Mouse (Mus musculus) stomach, embryonic 14.5 days (tissue): ENCODE results near the gene Kcnk12. TPM values are rescaled to one million over a fixed set of nuclear protein-coding genes. Genes with fewer than 3 reads are reported as not detected.

Experiments used
- ATAC-seq: fragments of 200-750 bp; cut with Nextera tagmentation; 2 replicates; pipeline ENCODE4 v1.8.0; 2017; ENCODE audit warnings: low read depth, moderate TSS enrichment; ENCODE audit not compliant: insufficient number of reproducible peaks, insufficient read depth, low FRiP score
- H3K27ac ChIP-seq: fragments of 300-500 bp; sonication (generic); 2 replicates; pipeline ENCODE4 v1.5.1; 2014; ENCODE audit warnings: mild to moderate bottlenecking, low read length, moderate library complexity, mixed read lengths
- H3K27me3 ChIP-seq: fragments of 300-500 bp; sonication (generic); 2 replicates; pipeline ENCODE4 v1.6.1; 2014; ENCODE audit warnings: low read length, control low read depth, mixed read lengths; ENCODE audit not compliant: control insufficient read depth, insufficient read depth
- H3K36me3 ChIP-seq: fragments of 300-500 bp; sonication (generic); 2 replicates; pipeline ENCODE4 v1.6.1; 2014; ENCODE audit warnings: mild to moderate bottlenecking, control low read depth, low read length, moderate library complexity, mixed read lengths; ENCODE audit not compliant: control insufficient read depth, insufficient read depth
- H3K4me1 ChIP-seq: fragments of 300-500 bp; sonication (generic); 2 replicates; pipeline ENCODE4 v1.6.1; 2014; ENCODE audit warnings: low read length, control low read depth, mixed read lengths; ENCODE audit not compliant: control insufficient read depth, insufficient read depth
- H3K4me2 ChIP-seq: fragments of 300-500 bp; sonication (generic); replicated peaks from 2 replicates; pipeline ENCODE4 v1.6.1; 2014; ENCODE audit warnings: low read depth, low read length, control low read depth
- H3K4me3 ChIP-seq: fragments of 300-500 bp; sonication (generic); 2 replicates; pipeline ENCODE4 v1.5.1; 2014; ENCODE audit warnings: low read depth, low read length, control low read depth
- H3K9ac ChIP-seq: fragments of 300-500 bp; sonication (generic); replicated peaks from 2 replicates; pipeline ENCODE4 v1.6.1; 2014; ENCODE audit warnings: low read depth, mild to moderate bottlenecking, control low read depth, low read length, moderate library complexity, mixed read lengths
- H3K9me3 ChIP-seq: fragments of 300-500 bp; sonication (generic); 2 replicates; pipeline ENCODE4 v1.6.1; 2016; ENCODE audit warnings: low read depth, low read length, control low read depth; ENCODE audit not compliant: control insufficient read depth
- WGBS: fragments of 180-500 bp; shearing (Covaris S2); extraction: QIAGEN DNeasy Blood & Tissue Kit; methylation state at CpG from one replicate; pipeline ENCODE4 v1.1.7; 2014; 5-methylcytosine and 5-hydroxymethylcytosine counted together
- polyA plus RNA-seq: library from polyadenylated mRNA; unstranded; fragments of >200 nt; fragmentation: Nextera tagmentation; extraction: Ambion mirVana; gene quantifications from 2 replicates; pipeline ENCODE4 v1.2.1, GENCODE M21; 2014

Gene Kcnk12
- polyA plus RNA-seq, 1 experiment from 2014 or later, result not detected

- 87% methylated on average over 5 of the region's 5 CpGs for WGBS
- no peak overlapping the region for H3K27ac ChIP-seq
- H3K27me3 ChIP-seq, result no peaks in the 10 kb centered on the region
- no peaks in the 10 kb centered on the region for H3K4me1 ChIP-seq
- no peaks in the 10 kb centered on the region for H3K9me3 ChIP-seq
- no peak overlapping the region for H3K4me3 ChIP-seq
- H3K36me3 ChIP-seq, result no peaks in the 10 kb centered on the region
- ATAC-seq, result no peak
- no peak overlapping the region for H3K4me2 ChIP-seq
- no peak overlapping the region for H3K9ac ChIP-seq
These were observed 16.6 kb downstream of the Kcnk12 start for GRCm38 (mm10) chr17:87781244-87781643.

- Histone ChIP-seq H3K4me1 (no peaks in the 10 kb centered on the region), H3K27ac (no peak overlapping the region), H3K4me3 (no peak overlapping the region), H3K36me3 (no peaks in the 10 kb centered on the region), H3K9me3 (no peaks in the 10 kb centered on the region), H3K9ac (no peak overlapping the region), H3K27me3 (no peaks in the 10 kb centered on the region), H3K4me2 (no peak overlapping the region)
- WGBS, result 50% methylated on average over 2 of the region's 2 CpGs
- ATAC-seq, result no peak
These were observed 17.6 kb downstream of the Kcnk12 start for GRCm38 (mm10) chr17:87780164-87780563.

GRCm38 (mm10) chr17:87774982-87775381 lies 22.8 kb downstream of the Kcnk12 start:
- H3K36me3 ChIP-seq, result no peaks in the 10 kb centered on the region
- no peak overlapping the region for H3K4me3 ChIP-seq
- H3K4me1 ChIP-seq, result no peaks in the 10 kb centered on the region
- H3K9ac ChIP-seq, result no peak overlapping the region
- H3K27ac ChIP-seq, result no peak overlapping the region
- H3K27me3 ChIP-seq, result no peaks in the 10 kb centered on the region
- H3K4me2 ChIP-seq, result no peak overlapping the region
- 86% methylated on average over 8 of the region's 8 CpGs for WGBS
- H3K9me3 ChIP-seq, result no peaks in the 10 kb centered on the region
- no peak for ATAC-seq

GRCm38 (mm10) chr17:87773175-87773574 lies 24.6 kb downstream of the Kcnk12 start:
- no peak overlapping the region for H3K27ac ChIP-seq
- ATAC-seq, result no peak
- WGBS, result 80% methylated on average over 3 of the region's 3 CpGs
- no peak overlapping the region for H3K4me2 ChIP-seq
- H3K9ac ChIP-seq, result no peak overlapping the region
- no peak overlapping the region for H3K4me3 ChIP-seq
- H3K9me3 ChIP-seq, result no peaks in the 10 kb centered on the region
- no peaks in the 10 kb centered on the region for H3K27me3 ChIP-seq
- H3K4me1 ChIP-seq, result no peaks in the 10 kb centered on the region
- no peaks in the 10 kb centered on the region for H3K36me3 ChIP-seq

- Histone ChIP-seq H3K27ac (no peak overlapping the region), H3K36me3 (no peaks in the 10 kb centered on the region), H3K4me3 (no peak overlapping the region), H3K4me1 (no peaks in the 10 kb centered on the region), H3K27me3 (no peaks in the 10 kb centered on the region), H3K9me3 (no peaks in the 10 kb centered on the region), H3K4me2 (no peak overlapping the region), H3K9ac (no peak overlapping the region)
- no peak for ATAC-seq
- WGBS, result 47% methylated on average over 5 of the region's 5 CpGs
These were observed 27.0 kb downstream of the Kcnk12 start for GRCm38 (mm10) chr17:87770766-87771165.

GRCm38 (mm10) chr17:87766888-87767287 lies 30.9 kb downstream of the Kcnk12 start:
- no peak overlapping the region for H3K4me2 ChIP-seq
- no peak overlapping the region for H3K27ac ChIP-seq
- 79% methylated on average over 6 of the region's 6 CpGs for WGBS
- H3K4me1 ChIP-seq, result no peaks in the 10 kb centered on the region
- no peak overlapping the region for H3K4me3 ChIP-seq
- 0 out of 2 replicates have a peak, but pooled peaks have one; percentile 23 for ATAC-seq
- no peaks in the 10 kb centered on the region for H3K36me3 ChIP-seq
- H3K27me3 ChIP-seq, result no peaks in the 10 kb centered on the region
- H3K9me3 ChIP-seq, result no peaks in the 10 kb centered on the region
- no peak overlapping the region for H3K9ac ChIP-seq

GRCm38 (mm10) chr17:87765031-87765430 lies 32.8 kb downstream of the Kcnk12 start:
- H3K27me3 ChIP-seq, result no peaks in the 10 kb centered on the region
- H3K36me3 ChIP-seq, result no peaks in the 10 kb centered on the region
- H3K9me3 ChIP-seq, result no peaks in the 10 kb centered on the region
- 93% methylated on average over 11 of the region's 11 CpGs for WGBS
- no peak overlapping the region for H3K4me2 ChIP-seq
- no peak for ATAC-seq
- H3K27ac ChIP-seq, result no peak overlapping the region
- H3K4me3 ChIP-seq, result no peak overlapping the region
- no peaks in the 10 kb centered on the region for H3K4me1 ChIP-seq
- H3K9ac ChIP-seq, result no peak overlapping the region

GRCm38 (mm10) chr17:87763146-87763545 lies 34.6 kb downstream of the Kcnk12 start:
- H3K9me3 ChIP-seq, result no peaks in the 10 kb centered on the region
- H3K9ac ChIP-seq, result no peak overlapping the region
- no peaks in the 10 kb centered on the region for H3K4me1 ChIP-seq
- no peaks in the 10 kb centered on the region for H3K27me3 ChIP-seq
- no peak for ATAC-seq
- no peak overlapping the region for H3K4me2 ChIP-seq
- no peaks in the 10 kb centered on the region for H3K36me3 ChIP-seq
- no peak overlapping the region for H3K27ac ChIP-seq
- H3K4me3 ChIP-seq, result no peak overlapping the region
- 49% methylated on average over 7 of the region's 7 CpGs for WGBS

GRCm38 (mm10) chr17:87760315-87760714 lies 37.5 kb downstream of the Kcnk12 start:
- Histone ChIP-seq H3K4me2 (no peak overlapping the region), H3K27ac (no peak overlapping the region), H3K27me3 (no peaks in the 10 kb centered on the region), H3K9ac (no peak overlapping the region), H3K9me3 (no peaks in the 10 kb centered on the region), H3K4me3 (no peak overlapping the region), H3K36me3 (no peaks in the 10 kb centered on the region), H3K4me1 (no peaks in the 10 kb centered on the region)
- ATAC-seq, result no peak
- 67% methylated on average over 4 of the region's 4 CpGs for WGBS
